Mouse (Mus musculus) heart, postnatal 0 days (tissue): ENCODE data around the gene Stxbp4. TPM values are rescaled to one million over a fixed set of nuclear protein-coding genes. Genes with fewer than 3 reads are reported as not detected.

Experiments used
- ATAC-seq: fragments of 200-750 bp; cut with Nextera tagmentation; 2 replicates; pipeline ENCODE4 v1.8.0; 2017; ENCODE audit warnings: low read depth, moderate number of reproducible peaks, moderate library complexity; ENCODE audit not compliant: insufficient read depth
- DNase-seq: peaks from one replicate; pipeline ENCODE4 v3.0.0-alpha.2; 2016; ENCODE audit warnings: low spot score
- H3K27ac ChIP-seq: fragments of 300-500 bp; sonication (generic); 2 replicates; pipeline ENCODE4 v1.5.1; 2014; ENCODE audit warnings: low read depth, mild to moderate bottlenecking
- H3K27me3 ChIP-seq: fragments of 300-500 bp; sonication (generic); 2 replicates; pipeline ENCODE4 v1.6.1; 2014; ENCODE audit warnings: low read length, mixed read lengths; ENCODE audit not compliant: control insufficient read depth, insufficient read depth
- H3K36me3 ChIP-seq: fragments of 300-500 bp; sonication (generic); replicated peaks from 2 replicates; pipeline ENCODE4 v1.6.1; 2014; ENCODE audit warnings: low read length, mixed read lengths; ENCODE audit not compliant: control insufficient read depth, insufficient read depth
- H3K4me1 ChIP-seq: fragments of 300-500 bp; sonication (generic); 2 replicates; pipeline ENCODE4 v1.6.1; 2014; ENCODE audit warnings: antibody characterized with exemption; ENCODE audit not compliant: control insufficient read depth, insufficient read depth
- H3K4me2 ChIP-seq: fragments of 300-500 bp; sonication (generic); 2 replicates; pipeline ENCODE4 v1.6.1; 2014; ENCODE audit warnings: low read depth, mild to moderate bottlenecking, low read length, moderate library complexity
- H3K4me3 ChIP-seq: fragments of 300-500 bp; sonication (generic); 2 replicates; pipeline ENCODE4 v1.5.1; 2014; ENCODE audit warnings: low read depth, low read length
- H3K9ac ChIP-seq: fragments of 300-500 bp; sonication (generic); replicated peaks from 2 replicates; pipeline ENCODE4 v1.6.1; 2014; ENCODE audit warnings: low read depth, low read length, mixed read lengths
- H3K9me3 ChIP-seq: fragments of 300-500 bp; sonication (generic); replicated peaks from 2 replicates; pipeline ENCODE4 v1.6.1; 2016; ENCODE audit warnings: low read length; ENCODE audit not compliant: control insufficient read depth
- CTCF ChIP-seq: IDR thresholded peaks from 2 replicates; pipeline ENCODE4 v1.5.1; 2016; ENCODE audit warnings: antibody characterized with exemption, control low read depth, low read depth
- EP300 ChIP-seq: IDR thresholded peaks from 2 replicates; pipeline ENCODE4 v1.6.1; 2016; ENCODE audit warnings: antibody characterized with exemption, low read depth
- WGBS: fragments of 180-500 bp; shearing (Covaris S2); extraction: QIAGEN DNeasy Blood & Tissue Kit; methylation state at CpG from one replicate; pipeline ENCODE4 v1.1.7; 2014; 5-methylcytosine and 5-hydroxymethylcytosine counted together
- polyA plus RNA-seq: library from polyadenylated mRNA; unstranded; fragments of >200 nt; fragmentation: Nextera tagmentation; extraction: Ambion mirVana; gene quantifications from 2 replicates; pipeline ENCODE4 v1.2.1, GENCODE M21; 2015
- total RNA-seq: library from RNA; depleted of rRNA; stranded (reverse); fragments of >200 nt; gene quantifications from 2 replicates; pipeline ENCODE4 v1.2.3, GENCODE M21; 2014; ENCODE audit warnings: low replicate concordance; rRNA removed

The Stxbp4 gene
- total and polyA plus RNA-seq, 2 experiments from 2014 or later = 2.9 to 4.7 TPM

DNA sequence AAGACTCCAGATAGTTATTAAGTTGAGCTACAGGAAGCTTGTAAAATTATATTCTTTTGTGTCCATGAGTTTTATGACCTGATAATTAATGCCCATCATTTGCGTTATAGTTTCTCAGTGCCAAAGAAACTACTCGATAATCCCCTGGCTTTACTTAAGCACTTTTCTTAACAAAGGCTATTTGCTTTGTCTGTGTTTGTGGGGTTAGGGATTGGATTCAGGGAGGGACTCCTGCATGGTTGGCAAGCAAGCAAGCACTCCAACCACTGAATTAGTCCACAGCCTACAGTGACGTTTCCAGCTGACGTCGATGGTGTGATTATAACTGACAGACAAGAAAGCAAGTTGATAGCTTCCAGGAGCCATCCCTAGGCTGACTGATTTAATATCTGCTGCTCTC, 199.1 kb downstream of the Stxbp4 start:
- 59% methylated on average over 5 of the region's 5 CpGs for WGBS
- no peak for TF ChIP-seq EP300
- no peak for TF ChIP-seq CTCF

More for the DNA sequence above, 199.1 kb downstream of the Stxbp4 start:
- DNase-seq (no peak), ATAC-seq (no peak)
- Histone ChIP-seq H3K4me1 (no peaks in the 10 kb centered on the region), H3K36me3 (no peaks in the 10 kb centered on the region), H3K9ac (no peak overlapping the region), H3K27me3 (no peaks in the 10 kb centered on the region), H3K9me3 (no peaks in the 10 kb centered on the region), H3K27ac (no peak overlapping the region), H3K4me3 (no peak overlapping the region), H3K4me2 (no peak overlapping the region)

Other genes with a start within 250 kb of the Stxbp4 start
- 5.4 and 7.6 TPM in 2 replicates for gene Hlf, start 247.2 kb downstream of the Stxbp4 start, total RNA-seq
- 6.8 and 7.0 TPM in 2 replicates for gene Hlf, start 247.2 kb downstream of the Stxbp4 start, polyA plus RNA-seq
- gene Cox11, start 89 bp upstream of the Stxbp4 start, total RNA-seq = 17.9 and 18.6 TPM in 2 replicates
- gene Cox11, start 89 bp upstream of the Stxbp4 start, polyA plus RNA-seq = 32.2 and 32.6 TPM in 2 replicates
- gene Tom1l1, start 50.3 kb upstream of the Stxbp4 start, total RNA-seq = 14.8 and 15.1 TPM in 2 replicates
- gene Tom1l1, start 50.3 kb upstream of the Stxbp4 start, polyA plus RNA-seq = 16.3 and 21.4 TPM in 2 replicates